Mouse (Mus musculus): ENCODE data around the gene Pold3.

Pold3 gene

DNA sequence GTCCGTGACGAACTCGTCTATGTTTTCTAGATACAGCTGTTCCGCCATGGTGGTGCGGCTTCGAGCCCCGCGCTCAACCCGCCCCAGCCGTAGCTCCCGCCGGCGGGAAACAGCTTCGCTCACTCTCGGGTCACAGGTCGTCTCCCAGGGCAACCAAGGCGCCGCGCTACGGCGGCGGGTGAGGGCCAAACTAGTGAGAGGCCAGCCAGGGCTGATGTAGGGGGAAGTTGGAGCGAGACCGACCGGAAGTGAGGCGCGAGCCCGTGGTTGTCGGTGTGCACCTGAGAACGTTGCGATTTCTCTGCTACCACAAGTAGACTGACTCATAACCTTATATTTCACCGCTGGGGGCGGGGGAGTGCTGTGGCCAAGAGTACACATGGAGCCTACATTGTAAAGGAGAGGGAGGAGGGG, at the start of gene Pold3:
Pold3 (minus strand) TSS at position 190 of the 414 bp plus-strand sequence.
- DNase-seq = peak; percentile 99

DNA sequence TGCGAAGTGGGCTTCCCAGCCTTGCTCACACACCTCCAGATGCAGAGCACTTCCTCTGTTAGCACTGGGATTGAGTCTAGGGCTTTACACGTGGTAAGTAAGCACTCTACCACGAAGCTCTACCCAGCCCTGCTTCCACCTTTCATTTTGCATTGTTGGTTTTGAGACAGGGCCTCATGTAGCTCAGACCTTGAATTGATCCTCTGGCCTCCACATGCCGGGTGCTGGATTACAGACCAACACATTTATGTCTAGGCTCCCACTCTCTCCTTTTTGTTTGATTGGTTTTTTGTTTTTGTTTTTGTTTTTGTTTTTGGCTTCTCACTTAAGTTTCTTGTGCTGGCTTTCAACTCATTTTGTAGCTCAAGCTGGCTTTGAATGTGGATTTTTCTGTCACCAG, 49.4 kb upstream of the Pold3 start:
- DNase-seq = no peak

DNA sequence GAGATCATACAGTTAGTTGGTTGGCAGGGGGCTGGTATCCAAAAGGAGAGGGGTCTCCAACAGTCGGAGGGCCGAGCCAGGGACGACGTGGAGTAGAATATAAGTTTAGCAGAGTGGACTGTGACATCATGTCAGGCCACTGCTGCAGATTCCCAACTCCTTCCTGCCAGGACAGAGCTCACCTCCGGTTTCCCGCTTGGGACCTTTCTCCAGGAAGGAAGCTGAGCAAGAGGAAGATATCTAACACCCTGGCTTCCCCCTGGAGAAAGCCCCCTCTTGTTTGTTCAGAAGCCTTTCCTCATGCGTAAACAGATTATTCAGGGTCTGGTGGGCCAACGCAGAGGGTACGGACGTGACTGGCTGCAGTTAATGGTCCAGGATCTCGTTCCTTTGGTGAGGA, 47.3 kb upstream of the Pold3 start:
- peak; percentile 42 for DNase-seq

DNA sequence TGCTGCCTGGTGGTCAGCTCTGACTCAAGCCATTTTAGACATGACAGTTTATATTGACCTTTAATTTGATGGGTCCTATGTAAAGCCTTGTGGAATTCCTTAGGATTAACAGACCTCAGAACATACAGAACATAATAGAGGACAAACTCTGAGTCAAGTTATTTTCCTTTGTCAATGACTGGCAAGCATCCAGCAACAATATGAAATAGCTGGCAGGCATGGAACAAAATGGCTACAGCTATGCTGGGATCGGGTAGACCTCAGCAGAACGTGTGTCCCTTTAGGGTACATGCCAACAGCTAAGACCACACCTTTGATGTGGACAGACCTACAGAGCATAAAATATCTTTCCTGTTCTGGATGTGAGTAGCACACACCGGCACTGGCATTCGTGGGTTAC, 42.1 kb upstream of the Pold3 start:
- DNase-seq = no peak

DNA sequence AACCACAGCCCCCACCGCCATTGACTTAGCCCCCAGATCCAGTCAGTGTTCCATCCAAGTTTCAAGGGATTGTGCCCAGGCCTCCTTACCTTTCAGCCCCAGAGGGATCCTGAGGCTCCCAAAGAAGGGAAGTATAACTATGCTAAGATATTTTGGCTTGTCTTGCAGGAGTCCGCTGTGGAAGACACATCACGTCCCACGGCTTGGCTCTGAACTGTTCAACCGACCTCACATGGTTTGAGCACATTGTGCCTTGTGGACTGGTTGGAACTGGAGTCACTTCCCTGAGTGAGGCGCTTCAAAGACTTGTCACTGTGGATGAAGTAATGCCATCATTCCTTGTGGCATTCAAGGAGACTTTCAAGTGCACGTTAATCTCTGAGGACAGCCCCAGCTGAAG, 38.6 kb upstream of the Pold3 start:
- no peak for DNase-seq

DNA sequence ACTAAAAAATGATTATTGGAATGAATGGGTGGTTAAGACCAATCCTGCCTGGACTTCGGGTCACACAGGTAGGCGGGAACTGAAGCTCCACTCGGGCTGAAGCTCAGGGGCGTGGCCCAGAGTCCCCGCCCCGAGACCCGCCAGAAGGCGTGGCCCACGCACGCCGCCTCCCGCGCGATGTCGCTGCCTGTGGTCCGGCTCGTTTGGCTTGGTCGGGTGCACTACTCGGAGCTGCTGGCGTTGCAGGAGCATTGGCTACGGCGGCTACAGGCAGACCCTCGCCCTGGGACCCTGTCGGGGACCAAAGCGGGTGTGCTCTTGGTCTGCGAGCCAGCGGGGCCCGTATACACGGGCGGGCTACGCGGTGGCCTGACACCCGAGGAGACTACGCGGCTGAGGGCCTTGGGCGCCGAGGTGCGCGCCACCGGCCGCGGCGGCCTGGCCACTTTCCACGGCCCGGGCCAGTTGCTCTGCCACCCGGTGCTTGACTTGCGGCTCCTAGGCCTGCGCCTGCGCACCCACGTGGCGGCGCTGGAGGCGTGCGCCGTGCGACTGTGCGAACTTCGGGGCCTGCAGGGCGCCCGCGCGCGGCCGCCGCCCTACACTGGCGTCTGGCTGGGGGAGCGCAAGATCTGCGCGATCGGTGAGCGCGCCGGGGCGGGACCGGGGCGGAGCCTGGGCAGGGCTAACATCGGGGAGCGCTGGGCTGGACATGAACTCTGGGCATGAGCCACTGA, 37.9 kb upstream of the Pold3 start, which contains the start of gene Lipt2:
Lipt2 (plus strand) TSS at position 173 of the 737 bp plus-strand sequence.
- DNase-seq = peak; percentile 95

DNA sequence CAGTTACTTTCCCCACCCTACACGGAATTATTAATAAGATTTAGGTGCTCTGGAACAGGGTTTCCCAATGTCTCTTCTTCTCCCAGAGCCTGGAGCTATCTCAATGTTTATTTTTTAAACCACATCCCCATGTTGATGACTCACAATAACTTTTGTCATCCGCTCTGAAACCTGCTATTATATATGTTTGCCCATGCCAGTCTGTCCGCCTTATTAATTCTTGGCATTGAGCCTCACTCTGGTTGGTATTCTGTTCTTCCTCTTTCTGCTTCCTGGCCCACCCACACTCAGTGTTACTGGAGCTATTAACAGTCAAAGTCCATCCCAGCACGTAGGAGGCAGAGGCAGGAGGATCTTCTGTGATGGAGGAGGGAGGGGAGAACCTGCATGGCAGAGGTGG, 36.3 kb upstream of the Pold3 start:
- DNase-seq = no peak

DNA sequence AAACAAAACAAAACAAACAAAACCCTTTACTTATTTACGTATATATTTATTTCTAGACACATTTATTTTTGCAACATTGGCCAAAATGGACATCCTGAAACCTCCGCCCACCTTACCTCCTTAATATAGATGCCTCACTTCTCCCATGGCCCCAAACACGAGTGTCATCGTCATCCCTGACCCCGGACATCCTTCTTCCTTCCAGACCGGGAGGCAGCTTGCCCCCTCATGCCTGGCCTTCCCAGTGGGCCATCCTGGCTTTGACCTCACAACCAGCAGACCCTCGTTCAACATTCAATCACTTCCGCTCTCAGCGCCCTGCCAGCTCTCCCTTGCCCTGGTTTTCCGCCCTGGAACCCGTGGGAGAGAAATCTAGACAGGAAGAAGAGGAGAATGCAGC, 29.3 kb upstream of the Pold3 start:
- peak; percentile 25 for DNase-seq

DNA sequence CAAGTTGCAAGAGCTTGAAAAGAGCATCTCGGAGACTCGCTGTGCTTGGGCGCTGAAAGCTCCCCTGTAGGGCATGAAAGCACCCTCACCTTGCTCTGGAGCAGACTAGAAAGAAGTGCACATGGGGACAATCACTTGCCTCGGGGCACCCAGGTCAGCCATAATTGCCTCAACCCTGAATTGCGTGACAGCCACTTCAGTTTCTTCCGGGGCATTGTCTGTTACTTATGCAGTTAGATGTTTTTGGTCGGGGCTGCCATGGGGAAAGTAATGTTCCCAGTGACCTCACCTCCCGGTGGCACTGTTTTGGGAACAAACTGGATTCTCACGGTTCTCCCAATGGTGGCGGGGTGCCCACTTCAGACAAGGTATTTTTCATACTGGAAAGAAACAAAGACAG, 28.7 kb upstream of the Pold3 start:
- peak; percentile 48 for DNase-seq

DNA sequence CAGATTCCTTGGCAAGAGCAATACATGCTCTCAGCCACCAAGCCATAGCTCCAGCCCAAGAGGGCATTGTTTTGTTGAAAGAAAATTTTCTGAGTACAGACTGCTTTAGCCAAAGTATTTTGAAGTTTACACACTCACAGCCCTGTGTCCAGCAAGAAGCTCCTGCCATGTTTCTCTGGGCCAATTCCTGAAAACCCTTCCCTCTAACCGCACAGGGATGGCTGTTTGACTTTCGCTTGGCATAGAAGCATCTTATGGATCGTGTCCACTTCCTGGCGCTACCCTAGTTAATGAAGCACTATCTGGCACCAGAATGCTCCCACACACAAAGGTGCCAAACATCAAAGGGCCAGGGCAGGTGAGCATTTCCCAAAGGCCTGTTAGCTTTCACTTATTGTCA, 27.2 kb upstream of the Pold3 start:
- DNase-seq = no peak

DNA sequence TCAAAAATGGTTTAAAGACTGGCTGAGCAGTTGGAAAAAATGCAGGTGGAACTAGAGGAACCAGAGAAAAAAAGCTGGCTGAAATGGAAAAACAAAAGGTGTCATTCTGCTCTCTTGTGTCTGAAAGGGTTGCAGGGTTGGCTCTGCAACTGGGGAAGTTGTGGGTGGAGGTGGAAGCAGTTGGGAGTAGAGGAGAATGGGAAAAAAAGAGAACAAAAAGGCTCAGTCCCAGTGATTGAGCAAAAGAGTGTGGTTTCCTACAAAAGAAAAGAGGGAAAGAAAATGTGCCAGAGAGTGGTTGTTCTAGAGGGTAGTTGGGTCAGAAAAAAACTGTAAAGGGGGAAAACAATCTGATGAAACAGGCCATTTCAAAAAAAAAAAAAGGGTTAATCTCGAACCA, 19.2 kb upstream of the Pold3 start:
- DNase-seq = no peak

DNA sequence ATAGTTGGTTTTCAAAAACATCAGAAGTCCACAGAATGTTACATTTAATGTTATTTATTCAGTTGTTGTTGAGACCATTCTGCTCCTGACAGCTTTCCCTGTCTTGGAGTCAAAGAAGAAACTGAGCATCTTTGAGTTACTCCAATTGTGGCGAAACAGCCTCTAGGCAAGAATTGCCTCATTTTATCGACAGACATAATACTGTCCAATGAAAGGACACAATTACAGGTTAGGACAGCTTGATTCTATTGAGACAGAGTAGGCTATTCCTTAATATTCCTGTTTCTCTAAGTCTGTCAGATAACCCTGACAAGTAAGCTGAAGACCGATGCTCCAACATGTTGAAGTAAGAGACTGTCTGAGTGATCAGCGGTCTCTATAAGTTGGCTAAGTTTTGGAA, 16.7 kb upstream of the Pold3 start:
- no peak for DNase-seq

DNA sequence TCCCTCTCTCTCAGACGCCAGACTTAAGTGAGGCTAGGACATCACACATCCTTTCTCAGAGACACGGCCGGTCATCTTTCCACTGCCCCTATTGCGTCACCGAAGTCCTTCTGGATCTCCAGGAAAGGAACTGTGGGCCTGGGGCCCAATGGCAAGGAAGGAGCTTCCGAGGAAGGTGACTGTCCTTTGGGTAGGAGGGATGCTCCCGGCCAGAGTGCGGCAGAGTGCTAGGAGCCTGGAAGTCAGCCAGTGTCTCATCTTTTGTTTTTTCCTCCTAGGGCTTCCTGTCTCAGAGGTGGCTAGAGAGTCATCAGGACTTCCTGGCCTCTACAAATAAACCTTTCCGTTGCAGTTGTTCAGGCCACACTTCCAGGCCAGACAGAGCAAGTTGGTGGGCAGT, 15.7 kb upstream of the Pold3 start:
- DNase-seq = peak; percentile 61

DNA sequence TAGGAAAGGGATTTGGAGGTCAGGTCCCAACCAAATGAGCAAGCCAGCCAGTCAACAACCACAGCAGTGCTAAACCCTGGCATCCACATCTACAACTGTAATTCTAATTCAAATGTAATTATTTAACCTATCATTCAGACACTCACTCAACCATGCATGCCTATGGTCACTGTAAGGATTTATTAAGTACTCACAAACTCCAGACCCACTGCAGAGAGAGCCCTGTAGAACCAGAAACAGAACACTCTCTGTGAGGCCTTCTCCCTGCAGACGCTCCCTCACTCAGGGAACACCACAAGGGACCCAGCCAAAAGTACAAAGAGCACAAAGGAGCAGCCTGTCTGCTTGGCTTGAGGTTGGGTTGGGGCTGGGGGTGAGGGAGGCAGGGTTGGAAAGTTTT, 11.0 kb upstream of the Pold3 start:
- no peak for DNase-seq

DNA sequence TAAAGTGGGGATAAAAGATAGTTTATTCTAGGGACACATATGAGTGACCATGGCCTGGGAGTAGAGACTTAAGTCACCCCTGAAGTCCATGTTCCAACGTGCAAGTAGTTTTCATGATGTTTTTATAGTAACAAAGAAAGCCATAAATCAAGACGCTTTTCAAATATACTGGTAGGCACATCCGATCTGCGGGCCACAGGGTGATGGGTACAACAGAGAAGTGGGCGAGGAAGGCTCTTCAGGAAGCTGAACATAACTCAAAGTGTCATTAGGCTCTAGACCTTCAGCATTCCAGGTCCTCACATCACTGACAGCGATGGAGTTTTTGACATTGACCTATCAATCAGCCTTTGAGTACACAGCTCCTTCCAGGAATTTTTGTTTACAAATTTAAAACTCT, 9.2 kb upstream of the Pold3 start:
- DNase-seq = no peak

DNA sequence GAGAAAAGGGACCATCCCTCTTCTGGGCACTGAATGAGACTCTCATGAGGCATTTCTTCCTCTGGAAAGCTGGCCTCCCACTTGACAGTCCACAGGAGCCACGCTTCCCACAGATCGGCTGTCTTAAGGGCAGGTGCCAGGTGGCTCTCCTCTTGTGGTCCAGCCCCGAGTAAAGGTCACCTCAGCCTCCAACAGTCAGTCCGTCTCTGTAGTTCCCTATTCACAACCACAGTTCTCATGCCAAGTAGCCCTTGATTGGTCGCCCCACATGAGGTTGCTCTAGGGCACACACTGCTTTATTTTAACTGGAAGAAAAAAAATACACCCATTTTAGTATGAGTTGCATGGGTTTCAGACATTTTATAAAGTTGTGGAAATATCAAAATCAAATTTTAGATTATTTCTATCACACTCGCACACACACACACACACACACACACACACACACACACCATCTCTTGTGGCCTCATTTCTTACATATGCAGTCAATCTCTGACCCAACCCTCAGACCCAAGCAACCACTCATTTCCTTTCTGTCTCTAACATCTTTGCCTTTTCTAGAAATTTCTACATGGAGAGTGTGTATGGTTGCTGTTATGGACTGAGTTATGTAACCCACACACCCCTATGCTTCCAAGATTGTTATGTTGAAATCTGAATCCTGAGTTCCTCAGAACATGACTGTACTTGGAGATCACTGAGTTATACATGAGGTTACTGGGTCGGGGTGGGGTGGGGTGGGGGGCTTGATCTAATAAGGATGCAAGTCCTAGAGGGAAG, 7.1 kb upstream of the Pold3 start:
- no peak for DNase-seq

DNA sequence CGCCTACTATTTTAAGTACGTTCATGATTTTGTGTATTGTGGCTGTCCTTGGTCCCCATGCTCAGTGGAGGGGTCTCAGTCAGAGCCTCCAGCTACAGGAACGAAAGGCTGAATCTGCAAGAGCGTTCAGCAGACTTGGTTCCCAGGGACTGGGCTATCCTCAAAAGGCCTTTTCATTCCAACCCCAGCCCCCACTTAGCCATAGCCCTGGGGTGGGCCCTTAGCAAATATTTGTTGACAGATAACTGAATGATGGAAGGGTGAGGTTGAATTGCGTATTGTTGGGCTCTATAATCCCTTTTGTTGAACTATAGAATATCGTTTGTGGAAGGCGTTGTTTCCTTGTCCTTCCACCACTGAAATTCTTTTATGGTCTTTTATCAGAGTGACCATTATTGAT, 5.1 kb upstream of the Pold3 start:
- no peak for DNase-seq

DNA sequence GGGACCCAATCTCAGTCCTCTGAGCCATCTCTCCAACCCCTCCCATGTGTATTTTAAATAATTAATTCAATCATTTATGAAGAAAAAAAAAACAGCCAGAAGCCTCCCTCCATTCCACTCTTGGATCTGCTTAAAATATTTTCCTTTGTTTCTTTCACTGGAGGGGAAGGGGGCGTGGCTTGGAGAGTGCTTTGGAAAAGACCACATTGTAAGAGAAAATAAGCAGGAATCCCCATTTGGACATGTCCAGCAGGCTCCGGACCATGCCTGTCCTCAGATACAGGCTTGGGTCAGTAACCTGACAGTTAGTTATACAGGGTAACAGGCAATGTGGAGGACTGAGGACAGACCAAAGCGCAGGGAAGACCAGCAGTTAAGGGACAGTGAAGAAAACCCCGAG, 3.8 kb upstream of the Pold3 start:
- DNase-seq = peak; percentile 58

DNA sequence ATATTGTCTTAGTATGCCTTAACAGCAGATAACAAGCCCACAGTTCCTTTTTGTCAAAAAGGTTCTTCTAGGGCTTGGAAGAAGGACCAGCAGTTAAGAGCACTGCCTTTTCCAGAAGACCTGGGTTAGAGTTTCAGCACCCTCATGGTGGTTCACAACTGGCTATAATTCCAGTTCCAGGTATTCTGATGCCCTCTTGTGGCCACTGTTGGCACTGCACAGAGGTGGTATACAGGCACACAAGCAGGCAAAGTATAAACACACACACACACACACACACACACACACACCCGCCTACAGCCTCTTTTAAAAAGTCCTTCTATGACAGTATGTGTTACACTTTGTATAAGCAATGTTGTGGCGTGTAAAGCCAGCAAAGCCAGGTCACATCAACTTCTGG, 2.8 kb upstream of the Pold3 start:
- DNase-seq = peak; percentile 58

DNA sequence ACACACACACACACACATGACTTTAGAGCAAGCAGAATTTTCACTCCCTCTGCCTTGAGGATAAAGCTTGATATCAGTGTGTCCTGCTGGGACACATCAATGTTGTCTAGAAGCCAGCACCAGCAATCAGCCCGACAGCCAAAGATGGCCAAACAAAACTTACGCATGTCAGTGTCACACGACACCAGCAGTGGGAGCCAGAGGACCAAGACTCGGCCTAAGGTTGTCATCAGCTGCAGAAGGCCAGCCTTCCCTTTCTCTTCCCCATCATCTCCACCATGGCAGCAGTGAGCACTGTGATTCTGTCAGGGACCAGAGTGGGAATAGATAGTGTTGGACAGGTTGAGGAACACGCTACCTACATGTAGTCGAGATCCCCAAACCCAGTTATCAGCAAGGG, 2.1 kb upstream of the Pold3 start:
- peak; percentile 70 for DNase-seq

DNA sequence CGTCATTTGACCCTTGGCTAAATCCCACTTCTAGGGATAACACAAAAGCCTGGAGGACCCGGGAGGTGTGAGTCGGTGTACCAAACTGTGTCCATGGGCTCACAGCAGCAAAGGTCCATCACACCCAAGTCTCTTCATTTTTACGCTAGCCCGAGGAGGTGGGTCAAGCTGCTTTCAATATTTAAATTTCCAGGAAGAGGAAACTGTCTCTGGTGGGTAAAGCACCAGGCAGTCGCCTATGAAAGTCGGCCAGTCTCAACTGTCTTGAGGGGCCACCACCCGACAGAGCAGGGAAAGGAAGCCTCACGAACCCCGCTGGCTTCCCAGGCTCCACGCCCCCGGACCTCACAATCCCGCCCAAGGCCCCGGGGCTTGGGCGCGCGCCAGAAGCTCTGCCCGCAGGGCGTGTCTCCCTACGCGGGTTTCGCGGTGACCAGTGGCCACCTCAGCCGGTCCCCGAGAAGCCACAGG, 539 bp downstream of the Pold3 start:
- peak; percentile 78 for DNase-seq

DNA sequence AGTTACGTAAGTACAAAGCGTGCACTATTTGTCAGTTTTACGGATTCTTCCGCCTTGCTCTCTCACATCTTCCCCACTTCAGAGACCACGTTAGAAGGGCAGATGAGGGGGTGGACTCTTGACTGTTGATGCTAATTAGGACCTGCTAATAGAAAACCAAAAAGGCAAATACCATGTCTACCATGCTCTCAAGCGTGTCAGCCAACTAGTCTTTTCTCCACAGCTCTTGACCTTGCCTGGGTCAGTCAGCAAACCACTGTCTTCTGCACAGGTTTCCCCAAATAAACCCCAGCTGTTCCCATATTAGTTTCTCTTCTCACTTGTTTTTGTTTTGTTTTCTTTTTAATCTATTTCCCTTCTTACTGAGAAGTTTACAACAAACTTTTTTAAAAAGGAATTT, 7.1 kb downstream of the Pold3 start:
- no peak for DNase-seq

DNA sequence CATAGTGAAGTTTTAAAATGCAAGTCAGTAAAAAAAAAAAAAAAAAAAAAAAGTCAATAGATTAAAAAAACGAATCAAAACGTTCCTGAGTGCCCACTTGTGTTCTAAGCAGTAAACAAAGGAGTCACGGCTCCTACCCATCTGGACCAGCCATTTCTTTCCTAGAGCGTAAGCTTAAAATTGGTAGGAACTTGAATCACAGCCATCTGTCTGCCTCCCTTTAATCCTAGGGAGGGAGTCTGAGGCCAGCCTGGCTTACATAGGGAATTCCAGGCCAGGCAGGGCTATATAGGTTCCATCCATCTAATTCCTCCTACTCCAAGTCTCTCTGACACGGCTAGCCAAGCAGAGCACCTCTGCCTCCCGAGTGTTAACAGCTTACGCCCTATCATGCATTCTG, 7.5 kb downstream of the Pold3 start:
- no peak for DNase-seq

DNA sequence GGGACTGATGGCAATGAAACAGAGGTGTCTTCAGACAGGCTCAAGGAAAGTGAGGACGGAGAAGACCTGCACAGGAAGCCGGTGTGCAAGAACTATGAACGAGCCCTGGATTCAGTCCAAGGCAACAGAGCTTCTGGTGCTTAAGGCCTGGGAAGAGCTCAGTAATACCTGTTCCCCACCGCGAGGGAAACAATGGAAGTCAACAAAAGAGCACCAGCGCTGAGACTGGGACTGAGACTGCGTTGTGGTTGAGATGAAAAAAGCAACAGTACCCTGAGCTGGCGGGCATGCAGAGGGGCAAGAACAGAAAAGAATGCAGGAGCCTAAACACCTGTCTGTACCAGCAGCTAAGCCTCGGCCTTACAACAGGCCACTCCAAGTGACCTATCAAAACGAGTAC, 9.9 kb downstream of the Pold3 start:
- no peak for DNase-seq

Measured in kidney, postnatal 10 days (tissue).